Mouse (Mus musculus) ES-Bruce4 (cell line): ENCODE results near the gene Vmn1r195. TPM values are rescaled to one million over a fixed set of nuclear protein-coding genes. Genes with fewer than 3 reads are reported as not detected.
"Not testable (repeated sequence)": the region's sequence is repeated elsewhere in the genome, so short reads cannot be mapped to it uniquely, and the experiment has no call there.

ENCODE experiments used
- H3K27ac ChIP-seq: 2 replicates; pipeline ENCODE4 v1.5.1; 2012; ENCODE audit warnings: low read length, inconsistent platforms; ENCODE audit not compliant: insufficient read depth
- H3K27me3 ChIP-seq: 2 replicates; pipeline ENCODE4 v1.6.1; 2012; ENCODE audit warnings: mild to moderate bottlenecking, low read length, inconsistent platforms; ENCODE audit not compliant: control insufficient read depth, poor library complexity, insufficient read depth, severe bottlenecking
- H3K36me3 ChIP-seq: 2 replicates; pipeline ENCODE4 v1.6.1; 2012; ENCODE audit warnings: inconsistent platforms, mild to moderate bottlenecking, low read length, moderate library complexity; ENCODE audit not compliant: control insufficient read depth, poor library complexity, insufficient read depth, severe bottlenecking
- H3K4me1 ChIP-seq: one replicate; pipeline ENCODE4 v1.8.1; 2011; ENCODE audit warnings: low read length; ENCODE audit not compliant: control insufficient read depth, insufficient read depth
- H3K4me3 ChIP-seq: 2 replicates; pipeline ENCODE4 v1.5.1; 2011; ENCODE audit warnings: low read depth, mild to moderate bottlenecking, low read length
- H3K9ac ChIP-seq: 2 replicates; pipeline ENCODE4 v1.6.1; 2012; ENCODE audit warnings: low read depth, mild to moderate bottlenecking, inconsistent platforms; ENCODE audit not compliant: poor library complexity, severe bottlenecking
- H3K9me3 ChIP-seq: replicated peaks from 2 replicates; pipeline ENCODE4 v1.6.1; 2012; ENCODE audit warnings: mild to moderate bottlenecking, low read length, inconsistent platforms; ENCODE audit not compliant: control insufficient read depth, poor library complexity, insufficient read depth, severe bottlenecking
- CTCF ChIP-seq: IDR thresholded peaks from one replicate; pipeline ENCODE4 v1.8.1; 2011; ENCODE audit warnings: low read depth, low read length
- EP300 ChIP-seq: IDR thresholded peaks from 2 replicates; pipeline ENCODE4 v1.6.1; 2011; ENCODE audit warnings: low read depth, low read length; ENCODE audit not compliant: insufficient read depth
- POLR2A ChIP-seq: IDR thresholded peaks from one replicate; pipeline ENCODE4 v1.8.1; 2011; ENCODE audit warnings: low read length; ENCODE audit not compliant: insufficient read depth
- polyA plus RNA-seq: library from polyadenylated mRNA; stranded (reverse); fragments of >200 nt; gene quantifications from 2 replicates; pipeline ENCODE4 v1.2.4, GENCODE M21; 2011; ENCODE audit warnings: low read depth; ENCODE audit not compliant: missing spikeins, insufficient read depth, insufficient read length

The Vmn1r195 gene
- polyA plus RNA-seq, result not detected in 2 replicates

DNA sequence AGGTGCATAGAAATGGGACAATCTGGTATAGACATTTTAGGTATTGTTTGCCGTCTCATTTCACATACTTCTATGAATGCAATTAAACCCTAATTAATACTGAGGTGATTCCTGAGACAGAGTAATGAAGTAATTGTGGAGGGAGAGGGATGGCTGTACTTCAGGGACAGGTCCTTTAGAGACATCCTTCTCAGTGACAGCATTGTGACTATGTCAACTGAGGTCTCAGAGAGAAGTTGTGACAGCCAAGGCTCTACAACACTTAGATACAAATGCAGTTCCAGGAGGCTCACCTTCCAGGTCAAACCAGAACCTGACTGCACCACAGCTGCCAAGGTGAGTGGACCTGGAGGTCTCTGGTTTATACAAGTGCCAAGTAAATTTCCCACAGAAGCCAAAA is at the start of gene Vmn1r195:
Gene Vmn1r195, plus strand, starts transcription at position 301 of the 400 bp plus-strand sequence.
- H3K9ac ChIP-seq, H3K36me3 ChIP-seq, H3K27ac ChIP-seq, H3K4me3 ChIP-seq, H3K27me3 ChIP-seq, H3K4me1 ChIP-seq, H3K9me3 ChIP-seq: not testable (repeated sequence)

DNA sequence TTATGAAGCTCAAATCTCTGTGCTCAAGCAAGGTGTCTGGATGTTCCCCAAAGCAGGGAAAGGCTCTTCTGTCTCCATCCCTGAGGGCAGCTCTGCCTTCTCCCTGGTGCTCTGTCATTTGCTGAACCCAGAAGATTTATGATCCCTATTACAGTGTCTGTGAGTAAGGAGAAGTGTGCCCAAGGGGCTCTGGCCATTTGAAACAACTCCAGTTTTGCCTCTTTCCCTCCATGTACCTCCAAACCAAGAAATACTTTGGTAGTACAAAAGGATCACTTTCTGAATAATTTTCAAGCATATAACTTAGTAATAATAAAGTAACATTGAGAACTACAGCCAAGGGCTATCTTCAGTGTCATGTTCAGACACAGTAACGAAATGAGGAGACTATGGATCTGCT is 47.3 kb upstream of the Vmn1r195 start, which contains the start of gene Vmn1r193:
Gene Vmn1r193, minus strand, starts transcription at position 101 of the 400 bp plus-strand sequence.
- H3K27ac ChIP-seq, H3K27me3 ChIP-seq, H3K4me3 ChIP-seq, H3K9ac ChIP-seq, H3K36me3 ChIP-seq, H3K4me1 ChIP-seq, H3K9me3 ChIP-seq: not testable (repeated sequence)

GRCm38 (mm10) chr13:22243915-22244314 is 26.4 kb upstream of the Vmn1r195 start, which contains the start of gene Vmn1r194:
Vmn1r194 (plus strand) TSS chr13:22244215.
- Histone ChIP-seq H3K36me3 (no peaks in the 10 kb centered on the region), H3K9ac (no peak within 1 kb of the TSS), H3K9me3 (no peaks in the 10 kb centered on the region), H3K4me1 (no peaks in the 10 kb centered on the region), H3K4me3 (no peak within 1 kb of the TSS), H3K27me3 (no peaks in the 10 kb centered on the region), H3K27ac (no peak within 1 kb of the TSS)
- no peak for TF ChIP-seq EP300
- no peak for TF ChIP-seq CTCF
- no peak for TF ChIP-seq POLR2A

- Histone ChIP-seq H3K27ac (no peak overlapping the region), H3K36me3 (no peaks in the 10 kb centered on the region)
- TF ChIP-seq POLR2A (no peak), EP300 (no peak), CTCF (no peak)
Observed at GRCm38 (mm10) chr13:22271721-22272120, 1.4 kb downstream of the Vmn1r195 start.

GRCm38 (mm10) chr13:22284578-22284977 is 14.3 kb downstream of the Vmn1r195 start:
- H3K9me3 ChIP-seq, result no peaks in the 10 kb centered on the region; the same call in 1 of the 2 replicates
- no peak overlapping the region for H3K27ac ChIP-seq
- no peak overlapping the region for H3K4me3 ChIP-seq
- H3K4me1 ChIP-seq, result no peaks in the 10 kb centered on the region
- H3K27me3 ChIP-seq, result no peaks in the 10 kb centered on the region
- H3K36me3 ChIP-seq, result no peaks in the 10 kb centered on the region
- no peak overlapping the region for H3K9ac ChIP-seq
- no peak for TF ChIP-seq EP300

More at GRCm38 (mm10) chr13:22271721-22272120, 1.4 kb downstream of the Vmn1r195 start:
- Histone ChIP-seq H3K27me3 (no peaks in the 10 kb centered on the region), H3K4me3 (no peak overlapping the region), H3K9me3 (no peaks in the 10 kb centered on the region), H3K9ac (no peak overlapping the region), H3K4me1 (no peaks in the 10 kb centered on the region)

DNA sequence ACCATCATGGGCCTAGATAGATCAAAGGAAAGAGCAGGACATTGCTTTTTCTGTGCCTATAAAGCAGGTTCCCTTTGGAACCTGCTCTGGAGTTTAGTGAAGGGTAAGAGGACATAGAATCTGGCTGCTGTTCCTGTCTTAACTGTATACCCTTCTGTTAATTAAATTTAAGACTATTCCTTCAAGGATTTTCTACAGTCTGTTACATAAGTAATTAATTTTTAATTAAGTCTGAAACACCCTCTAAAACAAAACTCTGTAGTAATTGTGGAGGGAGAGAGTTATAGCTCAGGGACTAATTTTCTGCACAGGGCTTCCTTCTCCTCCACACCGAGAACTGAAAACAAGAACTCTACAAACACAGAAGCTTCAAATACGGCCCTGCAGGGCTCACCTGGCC is 19.3 kb downstream of the Vmn1r195 start, which contains the start of gene Vmn1r196:
Gene Vmn1r196, plus strand, starts transcription at position 301 of the 400 bp plus-strand sequence.
- no peak within 1 kb of the TSS for H3K27ac ChIP-seq
- no peaks in the 10 kb centered on the region; the same call in 1 of the 2 replicates for H3K9me3 ChIP-seq
- TF ChIP-seq EP300 (no peak), POLR2A (no peak), CTCF (no peak)
- no peaks in the 10 kb centered on the region for H3K4me1 ChIP-seq
- no peaks in the 10 kb centered on the region for H3K36me3 ChIP-seq
- H3K9ac ChIP-seq, result no peak within 1 kb of the TSS
- H3K4me3 ChIP-seq, result no peak within 1 kb of the TSS
- no peaks in the 10 kb centered on the region for H3K27me3 ChIP-seq

GRCm38 (mm10) chr13:22308075-22308474 is 37.8 kb downstream of the Vmn1r195 start:
- not testable (repeated sequence) for H3K9ac ChIP-seq, H3K36me3 ChIP-seq, H3K27me3 ChIP-seq, H3K4me1 ChIP-seq, H3K4me3 ChIP-seq, H3K27ac ChIP-seq
- peaks cover 27% of the 10 kb centered on the region for H3K9me3 ChIP-seq
